Mouse (Mus musculus) small intestine, adult 2 months (tissue): ENCODE results near the gene Nadk.

Source experiments
- CTCF ChIP-seq: fragments of 200-500 bp; IDR thresholded peaks from 2 replicates; pipeline ENCODE4 v1.5.1; 2012; ENCODE audit warnings: low read depth, mild to moderate bottlenecking, control low read depth, inconsistent platforms, low read length, moderate library complexity, mixed read lengths; ENCODE audit not compliant: insufficient replicate concordance, insufficient read length; ENCODE audit errors: extremely low read depth
- POLR2A ChIP-seq: fragments of 200-500 bp; IDR thresholded peaks from 2 replicates; pipeline ENCODE4 v1.6.1; 2012; ENCODE audit warnings: low read depth, mild to moderate bottlenecking, control low read depth, inconsistent platforms, low read length, moderate library complexity

DNA sequence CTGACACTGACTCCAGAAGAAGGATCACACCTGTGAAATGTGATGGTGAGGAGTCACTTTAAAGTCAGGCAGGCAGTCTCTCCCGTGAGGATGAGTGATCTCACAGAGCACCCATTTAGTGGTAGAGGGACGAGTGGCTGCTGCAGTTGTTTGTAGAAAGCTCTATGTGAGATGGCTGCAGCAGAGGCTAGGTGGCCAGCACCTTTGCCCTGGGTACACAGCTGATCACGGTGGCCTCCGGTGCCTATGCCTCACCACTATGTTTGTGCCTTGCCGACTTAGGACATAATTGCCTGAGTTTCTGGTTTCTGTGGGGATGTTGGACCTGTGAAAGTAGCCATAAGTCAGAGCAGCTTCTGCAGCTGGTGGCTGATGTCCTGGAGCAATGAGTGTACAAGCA is 15.6 kb downstream of the Nadk start:
- no peak for TF ChIP-seq CTCF
- no peak for TF ChIP-seq POLR2A
